Comparison of ENCODE assay signal across 8 mouse cellular contexts in the genomic region with DNA sequence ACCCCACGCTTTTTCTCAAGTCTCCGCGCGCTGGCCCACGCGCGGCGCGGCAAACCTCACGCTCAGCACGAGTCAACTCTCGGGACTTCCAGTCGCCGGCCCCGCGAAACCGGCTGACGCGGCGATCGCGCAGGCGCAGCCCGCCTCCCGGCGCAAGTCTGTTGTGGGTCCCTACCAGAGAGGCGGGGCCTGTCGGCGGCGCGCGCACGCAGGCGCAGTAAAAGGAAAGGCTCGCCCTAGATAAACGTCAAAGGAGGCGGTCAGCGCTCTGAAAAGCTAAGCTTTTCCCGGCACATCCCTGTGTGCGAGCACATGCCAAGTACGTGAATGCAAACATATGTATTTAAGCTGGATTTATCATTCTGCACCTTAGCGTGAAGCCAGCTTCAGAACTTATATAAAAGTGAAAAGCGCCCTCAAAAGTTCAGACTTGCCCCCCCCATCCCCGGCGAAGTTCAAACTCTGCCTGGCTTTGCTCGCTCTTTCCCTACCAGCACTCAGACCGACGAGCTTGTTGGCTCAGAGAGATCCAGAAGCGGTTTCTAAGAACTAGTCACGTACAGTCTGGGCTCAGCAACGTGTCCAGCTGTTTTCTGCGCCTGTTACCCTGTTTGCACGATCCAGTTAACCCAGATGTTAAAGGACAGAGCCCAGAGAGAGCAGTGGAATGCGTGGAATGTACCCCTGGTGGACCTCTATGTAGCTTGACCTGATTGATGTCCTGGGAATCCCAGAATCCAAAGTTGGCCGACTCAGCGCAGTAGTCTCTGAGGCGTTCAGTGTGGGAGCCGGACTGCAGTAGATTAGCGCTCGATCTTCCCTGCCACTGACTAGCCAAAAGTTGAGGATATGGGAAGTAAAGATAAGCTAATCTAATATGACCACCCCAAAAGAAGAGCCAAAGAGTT. TPM values are rescaled to one million over a fixed set of nuclear protein-coding genes. Genes with fewer than 3 reads are reported as not detected.
DNase-seq lines count a peak whose midpoint lies in the region; ATAC-seq and TF ChIP-seq lines count a peak whose summit lies in the region.

Gene Pelo, minus strand, starts transcription at position 118 of the 908 bp plus-strand sequence.

- peak within 1 kb of the TSS; percentile 65 for H3K4me3 ChIP-seq in embryonic facial prominence, embryonic 14.5 days (ENCODE audit: low read depth, low read length)
- H3K4me3 ChIP-seq in limb, embryonic 14.5 days (replicated peaks; ENCODE audit: low read length): peak within 1 kb of the TSS; percentile 63
- peak within 1 kb of the TSS; percentile 48 for H3K4me3 ChIP-seq in midbrain, postnatal 0 days (ENCODE audit: low read depth, low read length)

- peak within 1 kb of the TSS; percentile 91 for H3K27ac ChIP-seq in embryonic facial prominence, embryonic 14.5 days (replicated peaks; ENCODE audit: low read depth, low read length)
- H3K27ac ChIP-seq in limb, embryonic 14.5 days (replicated peaks; ENCODE audit: low read depth, low read length): peak within 1 kb of the TSS; percentile 84
- no peak within 1 kb of the TSS for H3K27ac ChIP-seq in midbrain, postnatal 0 days (ENCODE audit: low read depth, low read length)

- H3K4me1 ChIP-seq in embryonic facial prominence, embryonic 14.5 days (ENCODE audit: control insufficient read depth, insufficient read depth, low read length): peaks cover 8% of the 10 kb centered on the region
- H3K4me1 ChIP-seq in limb, embryonic 14.5 days (ENCODE audit: control insufficient read depth, insufficient read depth, low read length): peaks cover 11% of the 10 kb centered on the region
- peaks cover 4% of the 10 kb centered on the region; the same call in 1 of the 2 replicates for H3K4me1 ChIP-seq in midbrain, postnatal 0 days (ENCODE audit: insufficient read depth, low read length)

- H3K36me3 ChIP-seq in embryonic facial prominence, embryonic 14.5 days (ENCODE audit: control insufficient read depth, insufficient read depth, low read length): peaks cover 26% of the 10 kb centered on the region
- H3K36me3 ChIP-seq in limb, embryonic 14.5 days (ENCODE audit: control insufficient read depth, insufficient read depth, low read length): peaks cover 29% of the 10 kb centered on the region
- H3K36me3 ChIP-seq in midbrain, postnatal 0 days (ENCODE audit: insufficient read depth, low read length): no peaks in the 10 kb centered on the region

- H3K4me2 ChIP-seq in embryonic facial prominence, embryonic 14.5 days (ENCODE audit: low read depth, low read length): peak within 1 kb of the TSS; percentile 82
- peak within 1 kb of the TSS; percentile 89 for H3K4me2 ChIP-seq in limb, embryonic 14.5 days (replicated peaks; ENCODE audit: low read depth, low read length, severe bottlenecking)
- H3K4me2 ChIP-seq in midbrain, postnatal 0 days (ENCODE audit: low read depth, low read length, poor library complexity, severe bottlenecking): peak within 1 kb of the TSS; percentile 89

- peak; percentile 85 for DNase-seq in 3T3-L1 (ENCODE audit: low read depth, low spot score)
- DNase-seq in adrenal gland, postnatal 4 days (ENCODE audit: low spot score in 2 of 2): peak; percentile 91 to 92
- DNase-seq in embryonic facial prominence, embryonic 14.5 days (ENCODE audit: low spot score): peak; percentile 96
- peak; percentile 96 for DNase-seq in heart, adult 8-10 months (ENCODE audit: low spot score)
- DNase-seq in kidney, adult 9 months: peak; percentile 98
- DNase-seq in limb, embryonic 14.5 days (ENCODE audit: low spot score): peak; percentile 92
- peak; percentile 94 for DNase-seq in midbrain, postnatal 0 days (ENCODE audit: low spot score)
- peak; percentile 92 to 93 for DNase-seq in spleen, postnatal 14 days (ENCODE audit: low spot score in 2 of 2)

- no peaks in the 10 kb centered on the region for H3K27me3 ChIP-seq in embryonic facial prominence, embryonic 14.5 days (replicated peaks; ENCODE audit: control insufficient read depth, insufficient read depth, low read length)
- H3K27me3 ChIP-seq in limb, embryonic 14.5 days (ENCODE audit: control insufficient read depth, insufficient read depth, low read length): no peaks in the 10 kb centered on the region
- no peaks in the 10 kb centered on the region for H3K27me3 ChIP-seq in midbrain, postnatal 0 days (ENCODE audit: insufficient read depth, low read length)

- peaks cover 7% of the 10 kb centered on the region; the same call in 1 of the 2 replicates for H3K9me3 ChIP-seq in embryonic facial prominence, embryonic 14.5 days (ENCODE audit: control insufficient read depth, low read length)
- no peaks in the 10 kb centered on the region for H3K9me3 ChIP-seq in limb, embryonic 14.5 days (ENCODE audit: control insufficient read depth, low read length)
- H3K9me3 ChIP-seq in midbrain, postnatal 0 days (ENCODE audit: low read length): no peaks in the 10 kb centered on the region

- H3K9ac ChIP-seq in embryonic facial prominence, embryonic 14.5 days (ENCODE audit: low read depth, low read length): peak within 1 kb of the TSS; percentile 86
- peak within 1 kb of the TSS; percentile 73 for H3K9ac ChIP-seq in limb, embryonic 14.5 days (ENCODE audit: low read depth, low read length, severe bottlenecking)
- H3K9ac ChIP-seq in midbrain, postnatal 0 days (replicated peaks; ENCODE audit: low read length, poor library complexity, severe bottlenecking): peak within 1 kb of the TSS; percentile 70

- peak; percentile 96 for ATAC-seq in embryonic facial prominence, embryonic 14.5 days (ENCODE audit: low read depth)
- ATAC-seq in limb, embryonic 14.5 days (ENCODE audit: low FRiP score, low read depth): peak; percentile 93
- ATAC-seq in midbrain, postnatal 0 days (ENCODE audit: low FRiP score): peak; percentile 98

- TF ChIP-seq POLR2A in limb, embryonic 14.5 days (IDR thresholded peaks at IDR 0.05; ENCODE audit: borderline replicate concordance, extremely low read depth, insufficient read depth, insufficient read length): peak; percentile 80; the same call in 1 of the 2 replicates

- WGBS in embryonic facial prominence, embryonic 14.5 days: under 1% methylated on average over 53 of the region's 60 CpGs
- under 1% methylated on average over 60 of the region's 60 CpGs for whole genome bisulfite sequencing in limb, embryonic 14.5 days
- 1% methylated on average over 60 of the region's 60 CpGs for WGBS in midbrain, postnatal 0 days

- no peak for TF ChIP-seq CTCF in midbrain, postnatal 0 days (IDR thresholded peaks at IDR 0.05)

RNA-seq across cellular contexts. Expression of gene Pelo, which starts in this region (rescaled TPM):
- total RNA-seq in adrenal gland, postnatal 4 days (2021): 10 to 100 TPM; 26.7 to 28.7 TPM
- 6.6 and 6.7 TPM in 2 replicates for polyA plus RNA-seq in embryonic facial prominence, embryonic 14.5 days (2014; fragmentation: Nextera tagmentation; extraction: Ambion mirVana)
- total RNA-seq in heart, adult 8-10 months (2022): 10 to 100 TPM; 14.1 to 19.2 (median 17.9) TPM
- polyA plus RNA-seq in limb, embryonic 14.5 days (2012; rRNA removed): 37.4 and 37.8 TPM in 2 replicates
- polyA plus RNA-seq in limb, embryonic 14.5 days (2014; fragmentation: Nextera tagmentation; extraction: Ambion mirVana): 7.3 and 7.4 TPM in 2 replicates
- total RNA-seq in midbrain, postnatal 0 days (2014; rRNA removed): 5.7 and 14.1 TPM in 2 replicates
- polyA plus RNA-seq in midbrain, postnatal 0 days (2015; fragmentation: Nextera tagmentation; extraction: Ambion mirVana): 6.0 and 7.0 TPM in 2 replicates
